Mouse (Mus musculus) adrenal gland, adult (tissue): ENCODE measurements around the gene Tbxas1.

Source experiments
- DNase-seq, 2 experiments: peaks; one replicate each; pipeline ENCODE4 v3.0.0; 2022 to 2023; ENCODE audit warnings: low spot score in 1 of 2; ENCODE audit not compliant: inconsistent age in 2 of 2

Gene Tbxas1

GRCm38 (mm10) chr6:38921095-38921809 lies 46.0 kb downstream of the Tbxas1 start:
- no peak for DNase-seq

GRCm38 (mm10) chr6:38921810-38922116 lies 46.6 kb downstream of the Tbxas1 start:
- DNase-seq = no peak

- no peak for DNase-seq
These were observed 47.3 kb downstream of the Tbxas1 start for GRCm38 (mm10) chr6:38922517-38922916.

- DNase-seq = no peak
These were observed 48.2 kb downstream of the Tbxas1 start for GRCm38 (mm10) chr6:38923450-38923849.

DNA sequence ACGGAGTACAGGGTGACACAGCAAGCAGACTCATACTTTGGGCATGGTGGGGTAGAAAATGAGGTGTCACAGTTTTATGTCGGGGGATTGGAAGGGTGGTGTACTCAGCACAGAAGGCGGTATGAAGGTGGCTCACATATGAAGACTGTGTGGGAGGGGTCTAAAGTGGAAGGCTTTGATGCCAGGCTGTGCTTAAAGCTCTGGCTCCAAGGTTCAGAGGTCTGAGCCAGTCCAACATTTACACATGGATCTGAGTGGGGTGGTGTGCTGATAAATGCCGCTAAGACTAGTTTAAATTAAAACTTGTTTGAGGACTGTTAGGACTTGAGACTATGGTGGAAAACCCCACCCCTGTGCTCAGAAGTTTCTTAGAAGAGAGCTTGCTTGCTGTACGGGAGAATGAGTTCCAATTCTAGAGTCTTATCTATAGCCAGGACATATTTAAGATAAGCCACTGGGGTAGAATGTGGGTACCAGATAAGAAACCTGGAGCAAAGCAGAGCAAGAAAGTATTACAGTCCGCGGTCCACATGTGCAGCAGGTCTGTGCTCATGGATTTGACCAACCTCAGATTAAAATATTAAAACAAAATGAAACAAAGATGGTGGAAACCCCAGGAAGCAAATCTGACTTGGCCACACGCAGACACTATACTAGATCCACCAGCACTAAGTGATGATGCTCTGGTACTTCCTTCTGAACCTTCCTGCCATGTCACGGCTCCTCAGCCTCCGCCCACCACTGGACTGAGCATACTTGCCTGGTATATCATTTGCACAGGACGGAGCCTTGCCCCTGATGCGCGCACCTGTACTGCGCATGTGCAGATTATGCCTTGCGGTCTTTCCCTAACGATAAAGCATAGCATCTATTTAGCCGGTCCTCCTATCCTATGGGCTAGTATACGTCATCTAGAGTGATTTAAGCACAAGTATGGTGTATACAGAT lies 48.9 kb downstream of the Tbxas1 start:
- DNase-seq = no peak

GRCm38 (mm10) chr6:38925719-38926118 lies 50.5 kb downstream of the Tbxas1 start:
- peak in 1 of 2 experiments; percentile 53 for DNase-seq

DNA sequence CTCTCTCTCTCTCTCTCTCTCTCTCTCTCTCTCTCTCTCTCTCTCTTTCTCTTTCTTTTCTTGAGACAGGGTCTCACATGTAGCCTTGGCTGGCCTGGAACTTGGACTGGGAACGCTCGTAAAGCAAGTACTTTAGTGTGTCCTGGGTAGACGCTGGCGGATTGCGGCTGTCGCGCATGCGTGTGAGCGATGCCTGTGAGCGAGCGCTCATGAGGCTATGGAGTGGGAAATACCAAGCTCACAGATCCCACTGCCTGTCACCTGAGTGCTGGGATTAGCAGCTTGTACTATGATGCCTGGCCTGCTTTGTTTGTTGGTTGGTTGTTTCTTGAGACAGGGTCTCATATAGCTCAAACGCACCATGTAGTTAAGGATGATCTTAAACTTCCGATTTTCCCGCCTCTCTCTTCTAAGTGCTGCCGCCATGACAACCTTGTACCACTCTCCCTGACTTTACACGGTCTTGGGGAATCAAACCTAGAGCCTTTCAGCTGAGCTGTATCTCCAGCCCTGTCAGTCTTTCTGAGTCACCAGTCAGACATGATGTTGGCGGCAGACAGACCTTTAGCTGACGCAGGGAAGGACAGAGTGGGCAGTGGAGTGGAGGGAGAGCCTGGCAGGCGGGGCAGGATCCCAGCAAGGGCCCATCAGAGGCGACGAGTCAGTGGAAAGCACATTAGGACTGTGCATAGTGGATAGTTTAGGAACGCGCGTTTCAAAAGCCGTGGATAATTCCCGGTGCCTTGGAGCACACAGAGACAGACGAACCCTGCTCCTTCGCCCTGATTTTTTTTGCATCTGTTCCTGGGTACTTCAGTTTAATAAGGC lies 51.1 kb downstream of the Tbxas1 start:
- DNase-seq = peak; percentile 82 to 85

- DNase-seq = peak in 1 of 2 experiments; percentile 62
These were observed 51.8 kb downstream of the Tbxas1 start for GRCm38 (mm10) chr6:38926963-38927361.

- no peak for DNase-seq
These were observed 53.3 kb downstream of the Tbxas1 start for GRCm38 (mm10) chr6:38928489-38928888.

GRCm38 (mm10) chr6:38936009-38936408 lies 60.8 kb downstream of the Tbxas1 start:
- DNase-seq = no peak

DNA sequence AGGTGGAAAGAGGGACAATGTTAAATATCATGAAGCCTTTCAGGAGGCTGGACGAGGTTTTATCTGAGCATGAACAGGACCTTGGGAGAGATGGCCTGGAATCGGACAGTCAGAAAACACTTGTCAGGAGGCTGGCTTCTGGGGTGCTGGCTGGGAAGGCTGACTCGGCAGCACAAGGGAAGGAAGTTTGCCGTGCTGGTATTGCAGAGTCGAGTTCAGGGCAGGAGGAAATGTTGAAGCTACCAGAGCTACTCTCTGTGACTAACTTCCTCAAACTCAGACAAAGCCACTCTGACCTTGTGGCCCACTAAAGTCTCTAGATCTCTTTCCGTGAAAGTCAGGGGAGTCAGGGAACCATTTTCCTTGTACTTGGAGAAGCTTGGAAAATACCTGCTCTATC lies 63.2 kb downstream of the Tbxas1 start:
- DNase-seq = peak; percentile 35 to 71

GRCm38 (mm10) chr6:38939096-38939495 lies 63.9 kb downstream of the Tbxas1 start:
- DNase-seq = peak in 1 of 2 experiments; percentile 85

DNA sequence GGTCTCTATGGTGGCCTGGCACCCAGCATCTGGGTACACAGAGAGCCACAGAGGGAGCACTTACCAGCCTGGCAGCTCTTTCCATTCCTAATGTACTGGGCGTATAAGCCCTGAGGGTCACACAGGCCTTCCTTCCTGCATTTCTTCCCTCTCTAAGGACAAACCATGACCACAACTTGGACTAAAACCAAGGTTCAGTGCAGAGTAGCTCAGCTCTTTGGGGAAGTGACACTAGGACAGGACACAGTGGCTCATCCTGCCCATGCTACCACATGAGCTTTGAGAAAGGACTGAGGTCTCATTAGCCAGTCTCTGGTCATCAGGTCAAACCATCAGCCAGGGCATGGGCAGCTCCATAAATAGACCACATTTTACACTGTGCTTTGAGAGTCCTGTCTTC lies 65.8 kb downstream of the Tbxas1 start:
- DNase-seq = peak; percentile 50 to 78

GRCm38 (mm10) chr6:38942771-38943170 lies 67.6 kb downstream of the Tbxas1 start:
- DNase-seq = no peak

GRCm38 (mm10) chr6:38944392-38944791 lies 69.2 kb downstream of the Tbxas1 start:
- no peak for DNase-seq

- peak; percentile 32 to 59 for DNase-seq
These were observed 69.6 kb downstream of the Tbxas1 start for GRCm38 (mm10) chr6:38944826-38945225.

DNA sequence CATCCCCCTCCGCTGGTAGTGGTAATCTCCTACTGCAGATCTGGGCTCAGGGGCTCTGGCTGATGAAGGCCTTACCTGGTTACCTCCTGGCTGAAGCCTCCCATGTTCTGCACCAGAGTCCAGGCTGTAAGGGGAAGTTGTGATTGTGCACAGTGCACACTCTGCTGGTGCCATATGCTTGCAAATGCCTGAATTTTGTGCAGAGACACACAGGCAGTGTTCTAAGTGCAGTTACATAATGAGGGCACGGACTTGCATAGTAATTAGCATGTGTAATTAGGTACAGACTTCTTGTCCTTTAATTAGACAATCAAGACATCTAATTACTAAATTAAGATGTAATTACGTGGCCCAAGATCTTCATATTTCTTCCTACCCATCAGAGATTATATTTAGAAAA lies 70.5 kb downstream of the Tbxas1 start:
- DNase-seq = no peak

- DNase-seq = peak in 1 of 2 experiments; percentile 61
These were observed 72.1 kb downstream of the Tbxas1 start for GRCm38 (mm10) chr6:38947282-38947681.

DNA sequence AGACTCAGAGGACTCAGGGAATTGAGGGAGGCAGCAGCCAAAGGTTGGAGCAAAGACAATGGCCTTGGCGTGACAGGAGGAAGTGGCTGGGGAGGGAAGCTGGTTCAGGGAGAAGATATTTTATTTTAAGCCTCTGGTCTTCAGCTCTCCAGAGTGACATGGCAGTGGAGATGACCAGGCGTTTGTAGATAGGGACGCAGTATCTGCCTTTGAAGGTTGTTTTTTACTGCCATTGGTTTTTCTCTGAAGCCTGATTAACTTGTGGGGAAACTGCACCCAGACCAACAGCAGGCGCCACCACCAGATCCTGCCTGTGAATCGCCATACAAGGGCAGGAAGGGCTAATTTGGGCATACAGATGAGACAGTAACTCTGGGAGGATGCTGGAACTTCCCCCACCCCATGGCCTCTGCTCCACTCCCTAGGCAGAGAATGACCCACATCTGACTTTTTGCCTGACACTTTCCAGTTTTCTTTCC lies 74.5 kb downstream of the Tbxas1 start:
- peak; percentile 47 to 76 for DNase-seq

DNA sequence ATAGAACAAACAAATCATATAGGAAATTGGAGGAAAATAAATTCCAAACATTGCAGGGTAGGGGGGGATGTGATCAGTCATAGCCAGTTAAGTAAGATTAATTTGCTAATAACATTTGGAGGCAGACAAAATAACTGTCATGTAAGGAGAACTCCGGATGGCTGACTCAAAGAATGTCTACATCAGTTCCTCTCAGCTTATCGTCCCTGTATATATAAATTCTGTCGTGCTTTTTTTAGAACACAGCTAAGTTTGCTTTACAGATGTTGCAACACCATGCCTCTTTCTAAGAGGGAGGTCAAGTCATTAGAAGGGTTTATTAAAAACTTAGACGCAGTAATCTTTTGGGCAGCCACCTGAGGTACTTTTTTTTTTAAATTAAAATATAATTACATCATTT lies 75.1 kb downstream of the Tbxas1 start:
- no peak for DNase-seq

DNA sequence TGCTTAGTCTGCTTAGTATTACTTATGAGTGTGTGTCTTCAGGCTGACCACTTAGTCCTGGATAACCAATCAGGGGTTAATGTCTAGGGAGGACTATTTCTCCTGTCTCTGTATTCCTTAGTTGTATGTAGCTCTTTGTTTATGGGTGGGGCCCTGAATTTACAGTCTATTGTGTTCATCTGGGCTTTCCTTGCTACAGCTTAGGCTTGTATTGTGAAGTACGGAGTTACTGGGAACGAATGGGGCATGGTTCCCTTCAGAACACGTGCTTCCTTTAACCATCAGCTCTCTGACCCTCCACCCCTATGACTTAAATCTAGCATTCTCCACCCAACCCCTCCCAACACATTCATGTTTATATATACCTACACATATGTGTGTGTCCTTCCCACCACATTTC lies 75.6 kb downstream of the Tbxas1 start:
- no peak for DNase-seq
